Mouse (Mus musculus): ENCODE data around the gene Tcf23. TPM values are rescaled to one million over a fixed set of nuclear protein-coding genes. Genes with fewer than 3 reads are reported as not detected.

Tcf23 gene
- polyA plus RNA-seq, 1 experiment from 2014 or later = 0.07 TPM

- no peak overlapping the region for H3K4me3 ChIP-seq (ENCODE audit: control insufficient read depth in 1 of 2, insufficient read depth in 1 of 2, low read depth in 1 of 2, low read length in 2 of 2)
- no peak overlapping the region for H3K27ac ChIP-seq (replicated peaks in 1 of 2; ENCODE audit: control insufficient read depth in 1 of 2, insufficient read depth in 1 of 2, low read depth in 2 of 2, low read length in 2 of 2)
- H3K9ac ChIP-seq (ENCODE audit: low read length) = no peak overlapping the region
- no peaks in the 10 kb centered on the region for H3K36me3 ChIP-seq (ENCODE audit: control insufficient read depth, insufficient read depth, low read length)
- ATAC-seq (ENCODE audit: insufficient number of reproducible peaks, insufficient read depth, low FRiP score, low read depth) = no peak
- H3K9me3 ChIP-seq (ENCODE audit: control insufficient read depth, low read length) = no peaks in the 10 kb centered on the region
- WGBS = 92% methylated on average over 5 of the region's 5 CpGs
- H3K4me1 ChIP-seq (ENCODE audit: control insufficient read depth in 2 of 2, insufficient read depth in 2 of 2, low read length in 2 of 2) = peaks cover 0 to 6% of the 10 kb centered on the region in 2 experiments; a peak in 2 of 4 replicates
- no peaks in the 10 kb centered on the region for H3K27me3 ChIP-seq (ENCODE audit: control insufficient read depth, insufficient read depth, low read length)
- no peak overlapping the region for H3K4me2 ChIP-seq (ENCODE audit: low read length)
Observed at GRCm38 (mm10) chr5:30934725-30935461, 33.6 kb upstream of the Tcf23 start.

GRCm38 (mm10) chr5:30943004-30943403 lies 25.5 kb upstream of the Tcf23 start:
- Histone ChIP-seq H3K9ac (ENCODE audit: low read length) (no peak overlapping the region), H3K4me2 (ENCODE audit: low read length) (no peak overlapping the region), H3K4me3 (ENCODE audit: control insufficient read depth in 1 of 2, insufficient read depth in 1 of 2, low read depth in 1 of 2, low read length in 2 of 2) (no peak overlapping the region), H3K27ac (replicated peaks in 1 of 2; ENCODE audit: control insufficient read depth in 1 of 2, insufficient read depth in 1 of 2, low read depth in 2 of 2, low read length in 2 of 2) (no peak overlapping the region), H3K36me3 (ENCODE audit: control insufficient read depth, insufficient read depth, low read length) (no peaks in the 10 kb centered on the region), H3K4me1 (ENCODE audit: control insufficient read depth in 2 of 2, insufficient read depth in 2 of 2, low read length in 2 of 2) (no peaks in the 10 kb centered on the region; a peak in 1 of 4 replicates), H3K27me3 (ENCODE audit: control insufficient read depth, insufficient read depth, low read length) (peaks cover 12% of the 10 kb centered on the region), H3K9me3 (ENCODE audit: control insufficient read depth, low read length) (no peaks in the 10 kb centered on the region)
- 90% methylated on average over 2 of the region's 2 CpGs for WGBS
- ATAC-seq (ENCODE audit: insufficient number of reproducible peaks, insufficient read depth, low FRiP score, low read depth) = no peak

GRCm38 (mm10) chr5:30944344-30944743 lies 24.1 kb upstream of the Tcf23 start:
- WGBS = 87% methylated on average over 6 of the region's 6 CpGs
- Histone ChIP-seq H3K36me3 (ENCODE audit: control insufficient read depth, insufficient read depth, low read length) (no peaks in the 10 kb centered on the region), H3K27ac (replicated peaks in 1 of 2; ENCODE audit: control insufficient read depth in 1 of 2, insufficient read depth in 1 of 2, low read depth in 2 of 2, low read length in 2 of 2) (no peak overlapping the region), H3K4me3 (ENCODE audit: control insufficient read depth in 1 of 2, insufficient read depth in 1 of 2, low read depth in 1 of 2, low read length in 2 of 2) (no peak overlapping the region), H3K9me3 (ENCODE audit: control insufficient read depth, low read length) (no peaks in the 10 kb centered on the region), H3K4me1 (ENCODE audit: control insufficient read depth in 2 of 2, insufficient read depth in 2 of 2, low read length in 2 of 2) (no peaks in the 10 kb centered on the region; a peak in 1 of 4 replicates), H3K4me2 (ENCODE audit: low read length) (no peak overlapping the region), H3K9ac (ENCODE audit: low read length) (no peak overlapping the region), H3K27me3 (ENCODE audit: control insufficient read depth, insufficient read depth, low read length) (peaks cover 12% of the 10 kb centered on the region)
- no peak for ATAC-seq (ENCODE audit: insufficient number of reproducible peaks, insufficient read depth, low FRiP score, low read depth)

GRCm38 (mm10) chr5:30944956-30945781 lies 23.3 kb upstream of the Tcf23 start, which contains the start of gene Cgref1:
Gene Cgref1 (minus strand): TSS chr5:30945591.
- Histone ChIP-seq H3K27ac (replicated peaks in 1 of 2; ENCODE audit: control insufficient read depth in 1 of 2, insufficient read depth in 1 of 2, low read depth in 2 of 2, low read length in 2 of 2) (no peak within 1 kb of the TSS), H3K4me1 (ENCODE audit: control insufficient read depth in 2 of 2, insufficient read depth in 2 of 2, low read length in 2 of 2) (peaks cover 0 to 1% of the 10 kb centered on the region in 2 experiments; a peak in 1 of 4 replicates), H3K36me3 (ENCODE audit: control insufficient read depth, insufficient read depth, low read length) (no peaks in the 10 kb centered on the region), H3K27me3 (ENCODE audit: control insufficient read depth, insufficient read depth, low read length) (peaks cover 12% of the 10 kb centered on the region), H3K4me3 (ENCODE audit: control insufficient read depth in 1 of 2, insufficient read depth in 1 of 2, low read depth in 1 of 2, low read length in 2 of 2) (peak within 1 kb of the TSS; percentile 44 to 51), H3K9me3 (ENCODE audit: control insufficient read depth, low read length) (no peaks in the 10 kb centered on the region), H3K4me2 (ENCODE audit: low read length) (peak within 1 kb of the TSS; percentile 76), H3K9ac (ENCODE audit: low read length) (peak within 1 kb of the TSS; percentile 64)
- 7% methylated on average over 44 of the region's 44 CpGs for WGBS
- ATAC-seq (ENCODE audit: insufficient number of reproducible peaks, insufficient read depth, low FRiP score, low read depth) = peak; percentile 32

DNA sequence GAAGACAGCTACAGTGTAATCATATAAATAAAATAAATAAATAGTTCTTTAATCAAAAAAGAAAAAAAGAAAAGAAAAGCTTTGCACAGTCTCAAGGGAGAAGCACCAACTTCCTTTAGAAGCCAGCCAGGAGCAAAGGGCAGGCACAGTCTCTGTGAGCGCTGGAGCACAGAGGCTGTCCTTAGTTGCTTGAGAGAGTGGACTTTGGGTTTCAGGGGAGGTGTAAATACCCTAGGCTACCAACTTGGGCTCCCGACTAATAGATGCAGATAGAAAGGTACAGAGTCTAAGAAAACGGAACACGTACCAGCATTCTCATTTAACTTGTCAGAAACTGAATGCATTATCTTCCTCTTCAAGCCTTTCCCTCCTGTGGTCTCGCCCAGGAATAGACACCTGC lies 19.8 kb upstream of the Tcf23 start:
- no peak for ATAC-seq (ENCODE audit: insufficient number of reproducible peaks, insufficient read depth, low FRiP score, low read depth)
- Histone ChIP-seq H3K4me3 (ENCODE audit: control insufficient read depth in 1 of 2, insufficient read depth in 1 of 2, low read depth in 1 of 2, low read length in 2 of 2) (no peak overlapping the region), H3K9ac (ENCODE audit: low read length) (no peak overlapping the region), H3K4me2 (ENCODE audit: low read length) (no peak overlapping the region), H3K9me3 (ENCODE audit: control insufficient read depth, low read length) (no peaks in the 10 kb centered on the region), H3K27me3 (ENCODE audit: control insufficient read depth, insufficient read depth, low read length) (peaks cover 12% of the 10 kb centered on the region), H3K4me1 (ENCODE audit: control insufficient read depth in 2 of 2, insufficient read depth in 2 of 2, low read length in 2 of 2) (peaks cover 0 to 9% of the 10 kb centered on the region in 2 experiments; a peak in 3 of 4 replicates), H3K36me3 (ENCODE audit: control insufficient read depth, insufficient read depth, low read length) (peaks cover 20% of the 10 kb centered on the region), H3K27ac (replicated peaks in 1 of 2; ENCODE audit: control insufficient read depth in 1 of 2, insufficient read depth in 1 of 2, low read depth in 2 of 2, low read length in 2 of 2) (no peak overlapping the region)
- 73% methylated on average over 5 of the region's 5 CpGs for WGBS

DNA sequence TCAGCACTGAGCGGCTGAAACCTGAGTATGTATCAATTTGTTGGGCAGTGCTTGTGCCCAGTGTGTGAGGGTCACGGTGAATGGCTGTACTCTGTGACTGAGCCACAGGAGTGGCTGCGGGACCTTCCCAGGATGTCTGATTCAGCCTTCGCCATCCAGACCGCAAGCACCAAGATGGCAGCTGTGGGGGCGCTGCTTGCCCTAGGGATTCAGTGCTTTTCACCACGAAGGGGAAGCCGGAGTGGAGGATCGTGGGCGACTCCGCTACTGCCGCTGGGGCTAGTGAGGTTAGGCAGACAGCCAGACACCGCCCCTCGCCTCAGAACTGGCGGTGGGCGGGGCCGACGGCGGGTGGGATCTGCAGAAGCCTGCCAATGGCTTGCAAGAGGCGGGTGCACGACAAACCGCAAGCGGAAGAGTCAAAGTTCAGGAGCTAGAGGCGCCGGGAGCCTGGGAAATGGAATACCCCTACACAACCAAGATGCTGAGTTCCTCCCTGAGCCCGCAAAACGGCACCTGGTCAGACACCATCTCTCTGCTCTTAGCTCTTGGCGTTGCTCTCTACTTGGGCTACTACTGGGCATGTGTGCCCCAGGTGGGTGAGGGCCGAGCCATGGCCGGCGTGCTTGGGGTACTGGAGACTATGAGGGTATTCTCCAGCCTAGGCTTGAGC lies 18.7 kb upstream of the Tcf23 start:
- ATAC-seq (ENCODE audit: insufficient number of reproducible peaks, insufficient read depth, low FRiP score, low read depth) = peak; percentile 75
- H3K4me1 ChIP-seq (ENCODE audit: control insufficient read depth in 2 of 2, insufficient read depth in 2 of 2, low read length in 2 of 2) = peaks cover 0 to 9% of the 10 kb centered on the region in 2 experiments; a peak in 3 of 4 replicates
- H3K9ac ChIP-seq (ENCODE audit: low read length) = peak overlapping the region; percentile 79
- peaks cover 8% of the 10 kb centered on the region for H3K27me3 ChIP-seq (ENCODE audit: control insufficient read depth, insufficient read depth, low read length)
- peak overlapping the region; percentile 94 for H3K4me2 ChIP-seq (ENCODE audit: low read length)
- H3K27ac ChIP-seq (replicated peaks in 1 of 2; ENCODE audit: control insufficient read depth in 1 of 2, insufficient read depth in 1 of 2, low read depth in 2 of 2, low read length in 2 of 2) = peak overlapping the region; percentile 37 to 61
- no peaks in the 10 kb centered on the region for H3K9me3 ChIP-seq (ENCODE audit: control insufficient read depth, low read length)
- H3K36me3 ChIP-seq (ENCODE audit: control insufficient read depth, insufficient read depth, low read length) = peaks cover 32% of the 10 kb centered on the region
- H3K4me3 ChIP-seq (ENCODE audit: control insufficient read depth in 1 of 2, insufficient read depth in 1 of 2, low read depth in 1 of 2, low read length in 2 of 2) = peak overlapping the region; percentile 71 to 83
- under 1% methylated on average over 31 of the region's 31 CpGs for WGBS

- no peak for ATAC-seq (ENCODE audit: insufficient number of reproducible peaks, insufficient read depth, low FRiP score, low read depth)
Observed at GRCm38 (mm10) chr5:30950451-30950850, 18.0 kb upstream of the Tcf23 start.

More at GRCm38 (mm10) chr5:30950451-30950850, 18.0 kb upstream of the Tcf23 start:
- H3K27ac ChIP-seq (replicated peaks in 1 of 2; ENCODE audit: control insufficient read depth in 1 of 2, insufficient read depth in 1 of 2, low read depth in 2 of 2, low read length in 2 of 2) = peak overlapping the region; percentile 37 to 61; a peak in 1 of 4 replicates
- H3K4me3 ChIP-seq (ENCODE audit: control insufficient read depth in 1 of 2, insufficient read depth in 1 of 2, low read depth in 1 of 2, low read length in 2 of 2) = peak overlapping the region; percentile 71 to 83
- 59% methylated on average over 4 of the region's 4 CpGs for WGBS
- H3K27me3 ChIP-seq (ENCODE audit: control insufficient read depth, insufficient read depth, low read length) = peaks cover 4% of the 10 kb centered on the region
- H3K4me2 ChIP-seq (ENCODE audit: low read length) = peak overlapping the region; percentile 94
- H3K9ac ChIP-seq (ENCODE audit: low read length) = peak overlapping the region; percentile 79
- H3K9me3 ChIP-seq (ENCODE audit: control insufficient read depth, low read length) = no peaks in the 10 kb centered on the region
- peaks cover 0 to 9% of the 10 kb centered on the region in 2 experiments; a peak in 3 of 4 replicates for H3K4me1 ChIP-seq (ENCODE audit: control insufficient read depth in 2 of 2, insufficient read depth in 2 of 2, low read length in 2 of 2)
- H3K36me3 ChIP-seq (ENCODE audit: control insufficient read depth, insufficient read depth, low read length) = peaks cover 38% of the 10 kb centered on the region

Measured in heart, embryonic 14.5 days (tissue).